Mouse (Mus musculus) midbrain, postnatal 0 days (tissue): ENCODE data around the gene Rap1gap. TPM values are rescaled to one million over a fixed set of nuclear protein-coding genes. Genes with fewer than 3 reads are reported as not detected.

Source experiments
- ATAC-seq: fragments of 200-750 bp; cut with Nextera tagmentation; 2 replicates; pipeline ENCODE4 v1.8.0; 2017; ENCODE audit warnings: moderate number of reproducible peaks, mild to moderate bottlenecking, moderate TSS enrichment, moderate library complexity; ENCODE audit not compliant: low FRiP score
- DNase-seq: peaks from one replicate; pipeline ENCODE4 v3.0.0-alpha.2; 2015; ENCODE audit warnings: low spot score
- H3K27ac ChIP-seq: fragments of 300-500 bp; sonication (generic); 2 replicates; pipeline ENCODE4 v1.5.1; 2014; ENCODE audit warnings: low read depth, mild to moderate bottlenecking, low read length, mixed read lengths
- H3K27me3 ChIP-seq: fragments of 300-500 bp; sonication (generic); 2 replicates; pipeline ENCODE4 v1.6.1; 2014; ENCODE audit warnings: low read length, control low read depth, mixed read lengths; ENCODE audit not compliant: insufficient read depth
- H3K36me3 ChIP-seq: fragments of 300-500 bp; sonication (generic); 2 replicates; pipeline ENCODE4 v1.6.1; 2014; ENCODE audit warnings: low read length, control low read depth, mixed read lengths; ENCODE audit not compliant: insufficient read depth
- H3K4me1 ChIP-seq: fragments of 300-500 bp; sonication (generic); 2 replicates; pipeline ENCODE4 v1.6.1; 2014; ENCODE audit warnings: mild to moderate bottlenecking, control low read depth, antibody characterized with exemption, low read length, mixed read lengths; ENCODE audit not compliant: insufficient read depth
- H3K4me2 ChIP-seq: fragments of 300-500 bp; sonication (generic); 2 replicates; pipeline ENCODE4 v1.6.1; 2014; ENCODE audit warnings: low read depth, mild to moderate bottlenecking, low read length, mixed read lengths; ENCODE audit not compliant: poor library complexity, severe bottlenecking
- H3K4me3 ChIP-seq: fragments of 300-500 bp; sonication (generic); 2 replicates; pipeline ENCODE4 v1.5.1; 2014; ENCODE audit warnings: low read depth, mild to moderate bottlenecking, low read length, moderate library complexity
- H3K9ac ChIP-seq: fragments of 300-500 bp; sonication (generic); replicated peaks from 2 replicates; pipeline ENCODE4 v1.6.1; 2014; ENCODE audit warnings: mild to moderate bottlenecking, low read length, moderate library complexity, mixed read lengths; ENCODE audit not compliant: poor library complexity, severe bottlenecking
- H3K9me3 ChIP-seq: fragments of 300-500 bp; sonication (generic); 2 replicates; pipeline ENCODE4 v1.6.1; 2016; ENCODE audit warnings: low read length, control low read depth
- CTCF ChIP-seq: IDR thresholded peaks from 2 replicates; pipeline ENCODE4 v1.5.1; 2016; ENCODE audit warnings: antibody characterized with exemption, mild to moderate bottlenecking
- WGBS: fragments of 180-500 bp; shearing (Covaris S2); extraction: QIAGEN DNeasy Blood & Tissue Kit; methylation state at CpG from one replicate; pipeline ENCODE4 v1.1.7; 2014; 5-methylcytosine and 5-hydroxymethylcytosine counted together
- polyA plus RNA-seq: library from polyadenylated mRNA; unstranded; fragments of >200 nt; fragmentation: Nextera tagmentation; extraction: Ambion mirVana; gene quantifications from 2 replicates; pipeline ENCODE4 v1.2.1, GENCODE M21; 2015
- total RNA-seq: library from RNA; depleted of rRNA; stranded (reverse); fragments of >200 nt; gene quantifications from 2 replicates; pipeline ENCODE4 v1.2.3, GENCODE M21; 2014

Gene Rap1gap
- total and polyA plus RNA-seq, 2 experiments from 2014 or later = 115 to 270 TPM

GRCm38 (mm10) chr4:137769635-137770034 lies 105.1 kb downstream of the Rap1gap start:
- no peaks in the 10 kb centered on the region for H3K9me3 ChIP-seq
- no peak overlapping the region; the same call in 1 of the 2 replicates for H3K9ac ChIP-seq
- no peak overlapping the region for H3K27ac ChIP-seq
- no peak for TF ChIP-seq CTCF
- no peak for DNase-seq
- H3K4me3 ChIP-seq = no peak overlapping the region
- ATAC-seq = no peak
- H3K36me3 ChIP-seq = no peaks in the 10 kb centered on the region
- WGBS = 53% methylated on average over 7 of the region's 7 CpGs
- no peak overlapping the region for H3K4me2 ChIP-seq
- H3K27me3 ChIP-seq = no peaks in the 10 kb centered on the region
- no peaks in the 10 kb centered on the region for H3K4me1 ChIP-seq

DNA sequence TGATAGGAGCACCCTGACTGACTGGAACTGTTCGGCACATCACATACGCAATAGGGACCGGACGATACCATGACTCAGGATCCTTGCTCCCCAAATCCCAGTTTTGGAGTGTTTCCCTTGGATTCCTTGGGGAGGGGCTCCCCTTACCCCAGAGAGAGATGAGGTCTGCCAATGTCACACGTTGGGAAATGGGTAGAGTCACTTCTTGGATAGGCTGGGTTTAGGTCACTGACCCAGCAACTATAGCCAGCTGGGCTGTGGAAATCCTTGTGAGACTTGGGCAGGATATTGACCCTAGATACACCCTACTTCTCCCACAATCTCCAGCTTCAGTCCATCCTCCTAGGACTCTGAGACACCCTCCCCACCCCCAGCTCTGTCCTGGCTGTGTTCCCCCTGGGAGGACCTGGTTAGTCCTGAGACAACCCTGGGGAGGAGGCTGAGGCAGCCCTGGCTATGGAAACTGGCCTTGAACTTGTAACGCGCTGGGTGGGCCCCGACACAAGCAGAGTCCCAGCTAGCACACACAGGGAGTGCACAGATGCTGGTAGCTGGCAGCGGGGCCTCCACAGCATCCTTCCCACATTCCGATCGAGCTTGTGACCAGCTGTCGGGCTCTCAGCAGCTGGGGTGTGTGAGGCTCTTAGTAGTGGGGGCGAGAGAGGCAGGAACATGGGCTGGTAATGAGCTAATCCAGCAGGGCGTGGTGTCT lies 106.5 kb downstream of the Rap1gap start:
- WGBS = 79% methylated on average over 14 of the region's 14 CpGs
- Histone ChIP-seq H3K4me2 (no peak overlapping the region), H3K9ac (no peak overlapping the region), H3K4me1 (no peaks in the 10 kb centered on the region), H3K36me3 (no peaks in the 10 kb centered on the region), H3K27ac (no peak overlapping the region), H3K27me3 (no peaks in the 10 kb centered on the region), H3K4me3 (no peak overlapping the region), H3K9me3 (no peaks in the 10 kb centered on the region)
- ATAC-seq (no peak), DNase-seq (no peak)
- TF ChIP-seq CTCF = no peak

DNA sequence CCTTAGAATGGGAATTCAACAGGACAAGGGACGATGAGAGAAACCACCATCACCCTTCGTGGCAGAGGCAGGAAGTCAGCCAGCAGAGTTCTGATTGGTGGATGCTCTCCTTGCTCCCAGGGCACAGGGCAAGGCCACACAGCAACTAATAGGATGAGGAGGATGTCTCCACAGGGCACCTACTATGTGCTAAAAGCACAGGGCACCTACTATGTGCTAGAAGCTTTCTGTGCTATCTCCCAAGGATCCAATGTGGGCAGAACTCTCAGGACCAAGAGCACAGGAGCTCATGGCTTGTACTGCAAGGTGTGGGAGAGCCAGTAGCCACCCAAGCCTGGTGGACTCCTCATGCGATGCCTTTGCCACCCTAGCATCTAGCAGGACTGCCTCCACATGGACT lies 107.2 kb downstream of the Rap1gap start:
- H3K4me1 ChIP-seq = no peaks in the 10 kb centered on the region
- no peaks in the 10 kb centered on the region for H3K9me3 ChIP-seq
- TF ChIP-seq CTCF = no peak
- no peaks in the 10 kb centered on the region for H3K27me3 ChIP-seq
- H3K9ac ChIP-seq = no peak overlapping the region
- 79% methylated on average over 3 of the region's 3 CpGs for WGBS
- ATAC-seq (no peak), DNase-seq (no peak)
- no peaks in the 10 kb centered on the region for H3K36me3 ChIP-seq
- H3K4me2 ChIP-seq = no peak overlapping the region
- no peak overlapping the region for H3K4me3 ChIP-seq
- H3K27ac ChIP-seq = no peak overlapping the region

DNA sequence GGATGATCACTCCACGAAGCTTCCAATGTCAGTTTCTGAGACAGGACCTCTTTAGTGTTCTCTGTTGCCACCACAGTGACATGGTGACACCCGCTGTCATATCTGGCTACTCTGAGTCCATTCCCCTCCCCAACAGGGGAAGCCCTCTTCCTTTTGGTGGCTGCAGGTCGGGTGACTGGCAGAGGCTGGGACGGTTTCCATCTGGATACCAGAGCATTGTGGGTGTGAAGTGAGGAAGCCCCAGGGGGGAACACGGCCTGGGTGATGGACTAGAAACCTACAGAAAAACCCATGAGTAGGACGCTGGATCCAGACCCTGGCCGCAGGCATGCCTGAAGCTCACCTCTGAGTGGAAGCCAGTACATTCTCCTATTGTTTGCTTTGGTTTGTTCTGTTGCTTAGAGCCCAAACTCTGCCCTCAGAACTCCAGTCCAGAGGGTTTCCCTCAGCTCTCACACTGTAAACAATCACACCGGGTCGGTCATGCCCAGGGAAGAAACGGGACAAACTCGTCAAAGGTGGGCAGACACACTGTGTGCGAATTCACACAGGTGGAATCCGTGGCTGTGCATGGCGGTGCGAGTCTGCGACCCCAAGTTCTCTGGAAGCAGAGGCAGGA lies 108.0 kb downstream of the Rap1gap start:
- ATAC-seq (no peak), DNase-seq (no peak)
- Histone ChIP-seq H3K27me3 (no peaks in the 10 kb centered on the region), H3K36me3 (no peaks in the 10 kb centered on the region), H3K4me1 (no peaks in the 10 kb centered on the region), H3K27ac (no peak overlapping the region), H3K4me3 (no peak overlapping the region), H3K4me2 (no peak overlapping the region), H3K9ac (no peak overlapping the region), H3K9me3 (no peaks in the 10 kb centered on the region)
- 85% methylated on average over 16 of the region's 16 CpGs for WGBS
- no peak for TF ChIP-seq CTCF

- TF ChIP-seq CTCF = no peak
- WGBS = 30% methylated on average over 2 of the region's 2 CpGs
- Histone ChIP-seq H3K4me3 (no peak overlapping the region), H3K27ac (no peak overlapping the region), H3K9ac (no peak overlapping the region), H3K9me3 (no peaks in the 10 kb centered on the region), H3K27me3 (no peaks in the 10 kb centered on the region), H3K36me3 (no peaks in the 10 kb centered on the region), H3K4me2 (no peak overlapping the region), H3K4me1 (no peaks in the 10 kb centered on the region)
- DNase-seq (no peak), ATAC-seq (no peak)
Observed at GRCm38 (mm10) chr4:137773369-137773899, 108.9 kb downstream of the Rap1gap start.

DNA sequence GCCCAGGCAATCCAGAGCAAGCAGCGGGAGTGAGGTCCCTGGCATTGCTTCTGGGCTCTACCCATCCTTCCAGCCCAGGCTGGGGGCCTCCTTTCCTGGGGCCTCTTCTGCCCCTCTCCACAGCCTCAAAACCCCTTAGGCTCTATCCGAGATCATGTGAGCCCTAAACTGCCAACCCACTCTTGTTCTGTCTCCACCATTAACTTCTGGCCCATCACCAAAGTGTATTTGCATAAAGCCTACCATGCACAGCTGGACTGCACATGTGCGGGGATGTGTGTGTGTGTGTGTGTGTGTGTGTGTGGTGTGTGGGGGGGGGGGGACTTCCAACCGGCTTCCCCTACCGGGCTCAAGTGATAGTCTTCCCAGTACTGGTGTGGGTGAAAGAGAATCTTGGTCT lies 109.5 kb downstream of the Rap1gap start:
- H3K9ac ChIP-seq = no peak overlapping the region
- H3K4me1 ChIP-seq = no peaks in the 10 kb centered on the region
- H3K4me3 ChIP-seq = no peak overlapping the region
- no peaks in the 10 kb centered on the region for H3K9me3 ChIP-seq
- 60% methylated on average over 5 of the region's 5 CpGs for WGBS
- no peaks in the 10 kb centered on the region for H3K36me3 ChIP-seq
- H3K27me3 ChIP-seq = no peaks in the 10 kb centered on the region
- no peak for TF ChIP-seq CTCF
- H3K4me2 ChIP-seq = no peak overlapping the region
- H3K27ac ChIP-seq = no peak overlapping the region
- no peak for DNase-seq
- no peak for ATAC-seq
